Mouse (Mus musculus): Measurements from ENCODE around the gene Abcb6.

Gene Abcb6

DNA sequence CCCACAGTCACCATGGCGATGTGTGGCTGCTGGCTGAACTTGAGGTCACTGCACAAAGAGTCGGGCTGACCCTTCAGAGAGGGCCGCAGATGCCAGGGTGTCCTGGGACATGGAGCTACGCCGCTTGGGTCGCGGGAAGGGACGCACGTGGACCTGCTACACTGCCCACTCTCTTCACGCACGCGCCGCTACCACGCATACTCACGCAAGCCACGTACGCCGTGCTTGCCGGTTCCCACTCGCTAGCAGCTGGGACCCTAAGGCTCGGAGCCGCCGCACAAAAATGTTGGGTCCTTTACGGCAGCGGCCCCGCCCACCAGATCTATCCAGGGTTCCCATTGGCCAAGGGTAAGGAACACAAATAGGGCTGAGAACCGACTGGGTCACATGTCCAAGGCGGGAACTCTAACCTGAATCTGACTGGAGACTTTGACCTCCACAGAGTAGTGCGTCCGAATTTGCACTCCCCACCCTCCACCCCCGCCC lies at the start of gene Abcb6:
Gene Abcb6, minus strand, starts transcription at position 288 of the 486 bp plus-strand sequence.
- peak; percentile 86 for DNase-seq

DNA sequence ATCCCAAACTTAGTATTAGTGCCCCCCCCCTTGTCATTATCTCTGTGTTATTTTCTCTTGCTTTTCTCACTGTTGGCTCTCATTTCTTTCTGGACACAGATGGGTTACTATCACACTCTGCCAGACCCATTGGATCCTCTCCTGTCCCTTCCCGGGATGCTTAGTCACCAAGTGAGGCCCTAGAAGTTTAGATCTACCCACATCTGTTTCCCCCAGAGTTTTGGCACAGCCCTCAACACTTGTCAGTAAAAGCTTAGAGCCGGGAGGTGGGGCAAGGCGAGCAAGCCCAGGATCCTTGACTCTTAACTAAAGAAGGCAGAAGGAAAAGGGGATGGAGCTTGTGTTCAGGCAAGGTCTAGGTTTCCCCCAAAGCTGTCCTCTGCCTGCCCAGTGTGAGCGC lies 49.0 kb upstream of the Abcb6 start:
- no peak for DNase-seq

DNA sequence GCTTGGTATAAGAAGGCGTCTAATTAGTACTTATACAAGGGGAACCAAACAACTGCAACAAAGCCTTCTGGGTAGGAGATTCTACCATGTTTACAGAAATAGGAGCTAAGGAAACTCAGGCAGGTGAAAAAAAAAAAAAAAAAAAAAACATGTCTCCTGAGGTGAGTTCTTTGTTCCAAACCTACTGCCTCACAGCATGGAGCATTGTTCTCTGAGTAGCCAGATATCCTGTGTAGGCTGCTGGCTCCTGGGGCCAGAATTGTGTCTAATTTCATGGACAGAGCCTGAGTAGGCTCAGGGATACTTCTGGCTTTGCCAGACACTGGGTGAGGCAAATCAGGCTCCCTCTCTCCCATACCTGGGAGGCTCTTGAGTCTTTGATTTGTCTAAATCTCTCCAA lies 47.5 kb upstream of the Abcb6 start:
- no peak for DNase-seq

DNA sequence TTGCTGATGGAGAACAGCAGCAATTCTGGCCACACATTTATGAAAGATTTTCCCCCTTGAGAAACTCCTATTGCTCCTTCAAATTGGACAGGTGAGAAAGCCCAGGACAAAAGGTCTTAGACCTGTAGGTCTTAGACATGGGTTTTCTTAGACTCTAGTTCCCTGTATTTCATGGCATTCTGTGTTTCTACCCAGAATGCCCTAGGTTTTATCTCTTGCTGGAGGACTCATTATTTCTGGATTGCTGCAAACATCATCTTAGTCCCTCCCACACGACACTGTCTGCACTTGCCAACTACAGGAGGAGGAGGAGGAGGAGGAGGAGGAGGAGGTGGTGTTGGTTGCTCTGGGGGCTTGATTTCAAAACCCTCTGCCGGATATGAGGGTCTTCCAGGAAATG lies 45.9 kb upstream of the Abcb6 start:
- DNase-seq, result no peak

DNA sequence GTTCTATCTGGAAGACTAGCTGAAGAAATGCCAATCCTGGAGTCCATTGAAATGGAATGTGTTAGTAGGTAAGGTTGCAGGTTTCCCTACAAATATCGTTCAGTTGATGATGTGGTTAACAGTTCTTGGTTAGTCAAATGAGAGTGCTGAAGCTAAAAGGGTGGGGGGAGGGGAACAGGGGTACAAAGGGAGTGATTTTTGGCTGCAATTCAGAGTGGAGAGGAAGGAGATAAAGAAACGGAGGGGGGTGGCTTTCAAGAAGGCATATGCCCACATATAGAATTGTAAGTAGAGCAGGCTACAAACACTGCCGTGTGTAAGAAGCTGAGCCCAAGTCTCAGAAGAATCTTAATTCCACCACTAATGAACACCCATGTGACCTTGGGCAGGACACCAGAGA lies 45.3 kb upstream of the Abcb6 start:
- DNase-seq, result no peak

DNA sequence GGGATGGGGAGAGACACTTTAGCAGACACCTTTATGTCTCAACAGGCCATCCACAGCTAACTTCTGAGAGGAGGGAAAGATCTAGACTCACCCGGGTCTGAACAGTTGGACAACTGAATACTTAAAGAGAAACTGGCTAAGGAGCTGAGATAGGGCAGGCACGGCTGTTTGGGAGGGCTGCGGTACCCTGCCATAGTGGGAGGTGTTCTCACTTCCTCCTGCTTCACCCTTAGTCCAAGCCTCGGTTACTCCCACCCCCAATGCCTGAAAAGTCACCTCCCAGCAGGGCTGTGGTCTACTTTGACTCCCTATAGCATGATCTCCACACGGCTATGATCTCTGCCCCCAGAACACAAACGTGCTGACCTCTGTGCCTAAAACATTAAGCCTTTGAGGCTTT lies 43.3 kb upstream of the Abcb6 start:
- no peak for DNase-seq

DNA sequence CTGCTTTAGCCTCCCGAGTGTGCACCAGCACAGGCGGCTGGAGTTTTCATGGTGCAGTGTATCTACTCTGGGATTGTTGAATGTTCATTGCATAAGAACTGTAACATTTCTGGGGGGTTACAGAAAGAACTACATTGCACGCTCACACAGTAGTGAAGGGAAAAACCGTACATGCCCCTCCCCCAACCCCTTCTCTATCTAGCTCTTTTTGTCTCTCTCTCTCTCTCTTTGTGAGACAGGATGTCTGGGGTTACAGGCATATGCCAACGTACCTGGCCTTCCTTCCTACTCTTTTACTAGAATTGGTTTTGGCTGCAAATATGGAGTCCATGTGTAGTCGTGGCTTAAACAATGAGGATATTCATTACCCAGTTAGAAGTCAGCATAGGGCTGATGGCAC lies 42.7 kb upstream of the Abcb6 start:
- DNase-seq, result no peak

DNA sequence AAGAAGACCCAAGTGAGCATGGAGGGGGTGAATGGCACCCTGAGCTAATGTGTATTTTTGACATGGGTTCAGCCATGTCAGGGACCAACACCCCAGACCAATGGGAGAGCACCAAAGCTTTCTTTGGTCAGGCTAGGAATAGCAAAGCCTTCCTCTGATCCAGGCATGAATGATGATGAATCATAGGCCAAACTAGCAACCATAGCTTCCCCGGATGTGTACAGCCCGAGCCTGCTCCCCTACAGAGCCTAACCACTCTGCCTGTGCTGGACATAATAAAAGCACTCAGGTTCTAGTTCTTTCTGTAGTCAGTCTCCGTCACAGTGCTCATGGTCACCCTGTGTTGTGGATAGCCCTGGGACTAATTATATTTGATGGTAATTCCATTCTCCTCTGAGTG lies 41.3 kb upstream of the Abcb6 start:
- no peak for DNase-seq

DNA sequence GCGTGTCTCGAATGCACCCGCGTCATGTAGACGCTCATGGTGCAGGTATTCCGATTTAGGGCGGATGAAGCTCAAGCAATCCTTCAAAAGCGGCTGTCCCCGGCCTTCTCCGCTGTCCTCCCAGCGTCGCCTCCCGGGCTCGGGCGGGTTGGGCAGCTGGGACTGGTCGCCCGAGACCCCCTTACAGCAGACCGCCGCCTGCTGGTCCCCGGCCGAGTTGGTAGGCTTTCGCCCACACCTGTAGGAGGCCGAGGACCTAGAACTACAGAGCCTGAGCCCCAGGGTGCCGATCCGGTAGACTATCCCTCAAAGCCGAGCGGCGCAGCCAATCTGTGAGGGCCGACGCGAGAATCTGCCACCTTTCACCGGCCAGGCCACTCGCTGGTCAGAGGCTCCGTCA lies 39.3 kb upstream of the Abcb6 start, which contains the start of gene Tuba4a:
Gene Tuba4a, minus strand, starts transcription at position 335 of the 400 bp plus-strand sequence.
- peak; percentile 23 for DNase-seq

DNA sequence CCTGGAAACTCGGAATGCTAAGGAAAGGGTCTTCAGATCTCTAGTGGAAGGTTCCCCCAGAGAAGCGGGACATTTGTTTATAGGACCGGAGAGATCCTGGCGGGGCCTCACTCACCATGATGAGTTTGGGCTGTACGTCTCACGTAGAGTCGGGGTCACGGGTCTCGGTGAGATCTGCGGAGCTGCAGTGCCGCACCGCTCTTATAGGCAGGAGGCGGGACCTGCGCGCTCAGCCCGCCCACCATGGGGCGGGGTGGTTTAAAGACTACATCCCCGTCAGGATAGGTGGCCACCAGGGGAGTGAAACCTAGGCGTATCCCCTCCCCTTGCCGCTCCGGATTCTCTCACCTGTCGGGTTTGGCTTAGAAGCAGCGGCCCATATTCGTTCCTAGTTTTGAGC lies 38.9 kb upstream of the Abcb6 start:
- DNase-seq, result peak; percentile 91

DNA sequence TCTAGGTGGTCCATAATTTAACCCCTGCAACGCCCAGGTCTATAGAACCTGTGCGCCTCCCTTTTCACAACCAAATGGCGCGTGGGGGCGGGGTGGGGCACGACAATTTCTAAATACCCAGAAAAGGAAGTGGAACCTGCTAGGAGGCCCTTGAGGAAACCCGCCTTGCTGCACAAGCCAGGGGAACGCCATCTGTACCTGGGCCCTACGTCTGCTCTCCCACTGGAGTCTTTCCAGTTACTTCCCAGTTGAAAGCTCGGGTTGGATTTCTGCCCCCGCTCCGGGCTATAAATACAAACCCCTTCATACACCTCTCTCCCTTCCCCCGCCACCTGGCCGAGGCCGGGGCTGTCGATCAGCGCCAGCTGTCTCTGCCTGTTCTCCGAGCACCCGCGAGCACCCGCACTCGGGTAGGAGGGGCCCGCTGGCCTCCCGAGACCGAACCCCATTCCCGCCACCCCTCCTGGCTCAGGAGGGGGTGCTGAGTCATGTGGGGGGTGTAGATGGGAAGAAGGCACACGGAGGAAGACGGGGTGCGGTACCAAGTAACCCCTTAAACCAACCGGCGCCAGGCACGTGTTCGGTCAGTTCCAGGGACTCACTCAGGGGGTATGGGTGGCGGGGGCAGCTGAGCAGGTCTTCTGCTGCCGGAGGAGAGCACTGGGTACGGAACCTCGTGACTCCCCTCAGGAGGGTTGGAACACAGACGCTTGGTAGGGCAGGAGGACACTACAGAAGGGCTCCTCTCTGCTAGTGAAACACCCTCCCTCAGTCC lies 38.2 kb upstream of the Abcb6 start:
- DNase-seq, result peak; percentile 52

DNA sequence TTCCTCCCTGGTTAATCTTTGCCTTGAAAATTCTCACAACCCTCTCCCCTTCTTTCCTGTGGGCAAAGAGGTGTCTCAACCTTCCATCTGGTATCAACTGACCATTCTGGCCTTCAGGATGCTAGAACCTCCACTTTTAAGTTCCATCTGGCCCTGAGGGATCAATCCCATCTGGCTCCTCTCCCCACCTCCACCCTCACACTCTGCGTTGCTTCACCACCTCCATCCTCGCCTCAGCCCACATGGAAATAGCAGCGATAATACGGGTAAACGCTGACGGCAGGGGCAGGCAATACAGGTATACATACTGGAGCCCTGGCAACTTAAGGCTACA lies 37.7 kb upstream of the Abcb6 start:
- DNase-seq, result no peak

DNA sequence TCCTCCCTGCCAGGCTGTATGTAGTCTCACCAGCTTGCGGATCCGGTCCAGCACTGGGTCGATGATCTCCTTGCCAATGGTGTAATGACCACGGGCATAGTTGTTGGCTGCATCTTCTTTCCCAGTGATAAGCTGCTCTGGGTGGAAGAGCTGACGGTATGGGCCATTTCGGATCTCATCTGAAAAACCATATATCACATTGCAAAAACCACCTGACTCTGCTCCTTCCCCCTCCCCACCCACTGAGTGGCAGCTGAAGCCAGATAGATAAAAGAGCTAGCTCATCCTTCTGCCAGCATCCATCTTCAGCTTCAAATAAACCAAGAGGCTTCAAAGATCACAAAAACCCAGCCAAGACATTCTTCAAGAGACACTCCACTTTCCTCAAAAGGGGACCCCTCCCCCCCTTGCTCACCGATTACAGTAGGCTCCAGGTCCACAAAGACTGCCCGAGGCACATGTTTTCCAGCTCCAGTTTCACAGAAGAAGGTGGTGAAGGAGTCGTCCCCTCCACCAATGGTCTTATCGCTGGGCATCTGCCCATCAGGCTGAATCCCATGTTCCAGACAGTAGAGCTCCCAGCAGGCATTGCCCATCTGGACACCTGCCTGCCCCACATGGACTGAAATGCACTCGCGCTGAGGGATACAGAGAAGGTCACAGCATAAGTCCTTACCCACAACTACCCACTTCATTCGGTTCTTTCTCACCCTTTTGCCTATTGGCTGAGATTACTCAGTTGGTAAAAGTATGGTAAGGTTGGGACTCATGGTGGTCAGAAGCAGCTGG lies 36.8 kb upstream of the Abcb6 start:
- no peak for DNase-seq

DNA sequence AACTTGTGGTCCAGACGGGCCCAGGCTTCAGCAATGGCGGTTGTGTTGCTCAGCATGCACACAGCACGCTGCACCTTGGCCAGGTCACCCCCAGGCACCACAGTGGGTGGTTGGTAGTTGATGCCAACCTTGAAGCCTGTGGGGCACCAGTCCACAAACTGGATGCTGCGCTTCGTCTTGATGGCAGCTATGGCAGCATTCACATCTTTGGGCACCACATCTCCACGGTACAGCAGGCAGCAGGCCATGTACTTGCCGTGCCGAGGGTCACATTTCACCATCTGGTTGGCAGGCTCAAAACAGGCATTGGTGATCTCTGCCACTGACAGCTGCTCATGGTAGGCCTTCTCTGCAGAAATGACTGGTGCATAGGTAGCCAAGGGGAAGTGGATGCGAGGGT lies 35.6 kb upstream of the Abcb6 start:
- no peak for DNase-seq

DNA sequence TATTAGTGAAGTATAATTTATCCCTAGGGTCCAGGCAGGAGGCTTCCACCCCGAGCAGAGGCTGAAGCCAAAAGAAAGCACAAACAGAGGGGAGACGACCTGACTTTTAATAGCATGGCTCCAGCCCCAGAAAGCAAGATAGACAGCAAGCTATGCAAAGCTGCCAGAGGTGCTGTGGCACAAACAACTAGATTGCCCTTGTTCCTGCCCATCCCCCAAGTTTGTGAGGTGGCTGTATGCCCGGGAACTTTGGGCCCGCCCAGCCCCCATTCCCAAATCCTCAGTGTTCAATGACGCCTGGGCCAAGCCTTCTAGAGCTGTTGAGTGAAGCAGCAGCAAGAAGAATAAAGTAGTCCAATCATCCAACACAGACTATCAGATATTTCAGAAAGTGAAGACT lies 34.7 kb upstream of the Abcb6 start:
- no peak for DNase-seq

DNA sequence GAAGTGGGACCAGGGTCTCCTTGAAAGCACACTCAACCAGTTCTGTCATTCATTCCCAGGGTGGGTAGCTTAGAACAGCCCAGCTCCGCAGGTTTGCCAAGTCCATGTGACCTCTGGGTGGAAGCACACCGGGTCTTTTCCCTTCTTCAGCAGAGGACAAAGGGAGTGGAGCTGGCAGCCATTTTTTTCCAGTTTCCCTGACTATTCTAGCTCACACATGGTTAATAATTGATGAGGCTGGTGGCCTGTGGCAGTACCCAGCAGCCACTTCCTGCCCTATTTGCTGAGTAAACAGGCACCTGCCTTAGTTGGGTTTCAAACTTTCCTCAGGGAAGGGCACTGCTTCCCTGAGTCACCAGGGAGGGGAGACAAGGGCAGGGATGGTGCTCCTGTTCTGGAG lies 34.2 kb upstream of the Abcb6 start:
- no peak for DNase-seq

DNA sequence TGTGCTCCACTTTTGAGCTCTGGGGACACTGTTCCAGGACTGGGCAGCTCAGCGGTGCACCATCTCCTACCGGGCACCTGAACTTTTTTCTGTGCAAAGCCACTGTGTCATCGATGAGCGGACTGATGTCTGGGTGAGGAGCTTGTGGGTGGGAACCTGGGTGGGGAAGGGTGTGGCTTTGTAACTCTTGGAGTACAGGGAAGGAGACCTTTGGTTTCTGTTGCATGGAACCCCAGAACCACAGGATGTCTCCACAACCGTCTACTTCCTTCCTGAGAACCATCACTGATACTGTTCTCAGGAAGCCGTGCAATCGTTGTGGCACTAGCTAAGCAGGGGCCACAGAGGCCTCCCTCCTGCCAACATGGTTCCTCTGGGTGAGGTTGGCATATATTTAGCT lies 32.9 kb upstream of the Abcb6 start:
- DNase-seq, result no peak

DNA sequence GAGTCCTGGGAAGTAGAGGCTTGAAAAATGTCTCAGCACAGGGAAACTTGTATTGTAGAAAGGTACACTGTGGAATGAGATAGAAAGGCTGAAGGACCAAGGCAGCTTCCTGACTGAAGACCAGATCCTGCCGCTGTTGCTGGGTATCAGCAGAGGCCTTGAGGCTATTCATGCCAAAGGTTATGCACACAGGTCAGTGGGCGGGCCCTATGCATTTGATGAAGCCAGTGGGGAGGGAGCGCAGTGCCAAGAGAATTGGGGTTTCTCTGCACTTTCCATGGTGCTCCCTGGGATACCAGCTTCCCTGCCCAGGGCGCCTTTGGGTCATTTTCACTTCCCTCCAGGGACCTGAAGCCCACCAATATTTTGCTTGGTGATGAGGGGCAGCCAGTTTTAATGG lies 32.4 kb upstream of the Abcb6 start:
- DNase-seq, result no peak

DNA sequence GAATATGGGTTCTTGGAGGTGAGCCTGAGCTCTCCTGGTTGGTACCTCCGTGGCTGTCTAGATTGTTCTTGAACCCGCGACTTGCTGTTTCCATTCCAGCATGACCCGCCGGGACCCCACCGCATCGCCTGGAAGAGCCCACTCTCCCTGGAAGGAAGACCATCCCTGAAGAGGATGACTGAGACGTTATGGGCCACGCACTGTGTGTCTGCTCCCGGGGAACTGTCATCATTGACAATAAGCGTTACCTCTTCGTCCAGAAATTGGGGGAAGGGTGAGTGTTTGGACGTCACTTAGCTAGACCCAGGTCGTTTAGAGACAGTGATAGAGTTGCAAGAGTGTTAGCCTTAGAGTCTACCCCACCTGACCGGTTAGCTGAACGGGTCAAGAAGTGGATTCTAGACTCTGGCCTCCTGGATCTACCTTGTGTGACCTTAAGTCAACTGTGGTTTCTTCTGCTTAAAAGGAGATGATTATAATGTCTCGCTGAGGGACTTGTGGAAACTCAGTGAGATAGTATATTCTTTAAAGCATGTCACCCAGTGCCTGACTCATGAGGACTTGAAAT lies 31.0 kb upstream of the Abcb6 start:
- no peak for DNase-seq

DNA sequence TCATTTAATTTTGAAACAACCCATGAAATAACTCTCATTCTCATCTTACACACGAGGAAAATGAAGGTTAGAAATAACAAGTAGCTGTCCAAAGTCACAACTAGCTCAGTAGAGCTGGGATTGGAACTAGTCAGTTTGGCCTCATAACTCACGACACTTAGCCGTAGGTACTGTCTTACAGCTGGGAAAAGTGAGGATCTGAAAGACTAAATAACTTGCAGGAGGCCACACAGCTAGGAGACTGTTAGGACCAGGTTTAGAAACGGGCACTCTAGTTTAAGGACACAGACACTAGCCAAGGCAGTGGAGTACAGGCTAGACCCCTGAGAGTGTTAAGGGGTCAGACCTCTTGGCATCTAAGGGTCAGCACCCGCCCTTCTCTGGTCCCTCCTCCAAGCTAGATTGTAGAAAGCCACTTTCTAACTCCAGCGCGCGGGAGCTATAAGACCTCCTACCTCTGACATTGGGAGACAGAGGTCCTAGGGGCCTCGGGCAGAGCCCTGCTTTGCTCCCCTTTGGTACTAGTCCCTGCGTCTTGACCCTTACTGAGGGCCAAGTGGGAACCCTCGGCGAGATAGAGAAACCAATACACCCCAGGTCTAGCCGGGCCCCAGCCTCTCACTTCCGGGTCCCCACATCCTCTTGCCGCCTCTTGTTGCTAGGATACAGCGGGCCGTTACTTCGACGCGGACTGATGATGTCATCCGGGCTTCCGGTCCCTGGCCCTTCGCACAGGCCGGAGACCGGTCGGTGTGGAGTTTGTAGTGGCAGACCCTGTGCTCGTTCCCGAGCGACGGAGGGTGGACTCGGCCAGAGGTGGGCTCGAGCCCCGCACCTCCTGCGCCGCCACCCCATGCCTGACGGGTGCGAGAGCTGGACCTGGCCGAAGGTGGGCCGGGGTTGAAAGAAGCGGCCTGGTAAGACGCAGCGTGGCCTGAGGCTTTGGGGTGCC lies 30.2 kb upstream of the Abcb6 start, which contains the start of the genes Glb1l and Stk16:
Gene Glb1l, minus strand, starts transcription at position 678 of the 952 bp plus-strand sequence.
Gene Stk16, plus strand, starts transcription at position 703 of the 952 bp plus-strand sequence.
- DNase-seq, result peak; percentile 98

DNA sequence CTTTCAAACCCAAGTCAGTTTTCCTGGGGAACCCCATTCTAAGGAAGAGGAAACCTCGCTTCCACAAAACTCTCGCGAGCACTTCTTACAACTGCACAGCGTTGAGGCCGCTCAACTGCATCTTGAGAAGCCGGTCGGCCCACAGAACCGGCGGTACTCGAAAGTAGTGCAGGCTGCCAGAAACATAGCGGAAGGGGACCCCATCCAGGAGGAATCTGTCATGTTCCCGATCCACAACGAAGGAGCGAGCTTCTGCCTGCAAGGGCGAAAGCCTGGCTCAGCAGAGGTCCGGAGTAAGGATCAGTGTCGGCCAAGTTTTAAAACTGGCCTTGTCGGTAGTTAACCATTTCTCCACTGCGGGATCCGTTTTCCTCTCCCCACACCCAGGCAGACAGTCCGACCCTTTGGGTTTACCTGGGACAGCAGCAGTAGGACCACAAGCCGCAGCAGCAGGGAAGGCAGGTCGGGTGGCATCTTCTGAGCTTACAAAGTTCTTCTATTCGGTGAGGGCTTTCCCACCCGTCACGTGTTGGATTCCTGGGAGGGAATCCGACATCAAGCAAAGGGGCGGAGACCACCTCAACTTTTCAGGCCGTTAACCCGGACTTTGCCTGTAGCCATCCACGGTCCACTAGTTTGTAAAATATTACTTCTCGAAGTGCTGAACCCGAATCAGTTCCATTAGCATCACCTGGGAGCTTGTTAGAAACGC lies 28.9 kb upstream of the Abcb6 start:
- DNase-seq, result peak; percentile 40

DNA sequence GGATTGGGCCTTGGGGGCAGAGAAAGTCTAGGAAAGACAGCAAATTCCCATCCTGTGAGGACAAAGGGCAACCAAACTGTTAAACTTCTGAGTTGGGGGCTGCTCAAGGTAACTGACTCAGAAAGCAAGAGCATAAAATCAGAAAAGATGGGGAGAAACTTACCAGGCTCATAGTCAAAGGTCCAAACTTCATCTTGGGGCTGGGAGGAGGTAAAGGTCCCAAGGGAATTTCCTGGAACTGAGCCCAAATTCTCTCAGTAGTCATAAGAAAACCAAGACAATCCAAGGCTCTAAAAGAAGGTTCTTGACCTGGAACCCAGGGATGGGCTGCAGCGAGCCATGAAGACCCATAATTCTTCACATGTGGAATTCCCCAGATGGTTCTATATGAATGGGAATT lies 21.0 kb upstream of the Abcb6 start:
- DNase-seq, result no peak

All from lung, postnatal 14 days (tissue).